Mouse (Mus musculus) left cerebral cortex, postnatal 14 days (tissue): Measurements from ENCODE around the gene Coa6. TPM values are rescaled to one million over a fixed set of nuclear protein-coding genes. Genes with fewer than 3 reads are reported as not detected.
A peak's percentile ranks its signal among the peaks of the same experiment; 100 is the strongest.
"Not testable (repeated sequence)": the region's sequence is repeated elsewhere in the genome, so short reads cannot be mapped to it uniquely, and the experiment has no call there.

Experiments used
- DNase-seq, 2 experiments: peaks; one replicate each; pipeline ENCODE4 v3.0.0; 2021 to 2022; ENCODE audit warnings: low spot score in 2 of 2, mixed read lengths in 1 of 2
- intact Hi-C: fragments of 180-260 bp; cut with DNase I; formaldehyde crosslinking; loops from one replicate; pipeline ENCODE4 v1.15.1; 2025
- long read RNA-seq, 2 experiments: library from polyadenylated mRNA; stranded (forward); transcript quantifications; one replicate each; pipeline ENCODE4 v2.0.0; 2021
- total RNA-seq, 2 experiments: library from RNA; stranded (reverse); gene quantifications; 2 replicates each; pipeline ENCODE4 v1.2.3; 2021

Coa6 gene
- total RNA-seq, result 10 to 100 TPM; 27.4 to 30.5 TPM
- long read RNA-seq, experiment 1, transcript Coa6-201 (2 exons, 747 nt), result major isoform, 24 of 24 reads
- long read RNA-seq, experiment 1, partial matches to known transcripts, result 0 of 24 reads
- long read RNA-seq, experiment 1, other reads (novel, unspliced or antisense), result 0 of 24 reads
- long read RNA-seq, experiment 2, transcript Coa6-201 (2 exons, 747 nt), result major isoform, 16 of 16 reads
- long read RNA-seq, experiment 2, partial matches to known transcripts, result 0 of 16 reads
- long read RNA-seq, experiment 2, other reads (novel, unspliced or antisense), result 0 of 16 reads

DNA sequence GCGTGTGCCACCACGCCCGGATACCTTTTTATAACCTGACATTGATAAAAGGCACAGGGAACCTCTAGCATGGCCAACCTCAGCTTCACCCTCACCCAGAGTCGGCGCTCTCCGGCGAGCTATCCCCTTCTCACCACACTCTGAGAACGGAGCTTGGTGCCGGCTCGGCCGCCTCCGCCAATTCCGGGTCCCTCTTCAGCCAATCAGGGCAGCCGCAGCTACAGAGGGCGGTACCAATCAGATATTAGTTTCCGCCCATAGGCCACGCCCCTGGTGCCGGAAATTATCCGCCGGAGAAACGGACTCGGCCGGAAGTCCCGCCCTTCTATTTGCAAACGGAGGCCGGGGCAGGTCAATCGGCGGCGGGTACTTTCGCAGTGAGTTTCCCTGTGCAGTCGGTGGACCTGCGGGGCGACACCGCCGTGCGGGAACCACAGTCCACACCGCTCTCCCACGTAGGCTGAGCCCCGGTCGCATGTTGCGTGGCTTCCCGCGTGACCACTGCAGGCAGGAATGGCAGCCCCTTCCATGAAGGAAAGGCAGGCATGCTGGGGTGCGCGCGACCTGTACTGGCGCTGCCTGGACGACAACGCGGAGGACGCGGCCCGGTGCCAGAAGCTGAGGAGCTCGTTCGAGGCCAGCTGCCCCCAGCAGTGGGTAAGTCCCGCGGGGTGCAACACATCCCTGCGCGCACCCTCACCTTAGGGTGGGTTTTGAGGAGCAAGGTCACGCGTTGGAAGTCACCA lies at the start of gene Coa6:
Gene Coa6 (plus strand): TSS at position 342 of the 746 bp plus-strand sequence.
- intact Hi-C loops, result loop anchor here (10.0 kb wide), 1 partner anchor 468 kb away; no protein-coding TSS in a partner anchor
- DNase-seq, result peak; percentile 97 to 98

DNA sequence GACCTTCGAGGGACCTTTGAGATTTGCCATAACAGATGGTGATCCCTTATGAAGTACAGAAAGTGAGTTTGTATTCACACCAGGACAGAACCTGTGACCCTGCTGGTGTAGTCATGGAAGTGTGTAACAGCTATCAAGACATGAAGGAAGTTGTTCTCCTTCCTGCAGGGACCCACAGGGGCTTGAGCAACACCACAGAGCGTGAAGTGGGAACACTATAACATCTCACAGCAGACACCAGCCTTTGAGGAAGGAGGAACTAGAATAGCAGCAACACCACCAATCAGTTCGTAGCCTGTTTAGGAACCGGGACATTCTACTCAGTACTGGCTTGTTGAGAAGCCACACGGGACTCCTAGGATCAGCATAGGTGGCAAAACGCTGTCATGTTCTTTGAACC lies 42.7 kb upstream of the Coa6 start:
- DNase-seq, result no peak
- intact Hi-C loops, result no loop called here

GRCm38 (mm10) chr8:126380141-126380540 lies 42.2 kb upstream of the Coa6 start:
- no peak for DNase-seq
- intact Hi-C loops, result loop anchor here (5.0 kb wide), 1 partner anchor 113 kb away; no protein-coding TSS in a partner anchor

DNA sequence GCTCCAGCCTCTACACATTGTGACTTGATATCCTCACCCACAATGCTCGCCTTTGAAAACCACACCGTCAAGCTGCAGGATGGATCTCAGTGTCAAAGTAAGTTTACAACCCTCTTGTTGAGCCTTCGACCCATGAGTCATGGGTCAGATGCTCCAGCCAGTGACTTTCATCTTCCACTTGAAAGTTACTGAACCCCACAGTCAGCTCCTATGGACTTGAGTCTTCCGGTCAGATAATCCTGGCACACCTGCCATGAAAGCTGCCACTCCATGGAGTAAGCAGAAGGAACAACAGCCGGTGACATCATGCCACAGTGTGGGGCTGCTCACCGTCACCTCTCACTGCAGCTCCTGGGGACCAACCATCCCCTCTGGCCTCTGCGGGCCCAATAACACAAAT lies 41.0 kb upstream of the Coa6 start:
- intact Hi-C loops, result loop anchor here (5.0 kb wide), 1 partner anchor 114 kb away; no protein-coding TSS in a partner anchor
- DNase-seq, result no peak

- no peak for DNase-seq
- intact Hi-C loops, result loop anchor here (5.0 kb wide), 1 partner anchor 115 kb away; no protein-coding TSS in a partner anchor
These were observed 40.1 kb upstream of the Coa6 start for GRCm38 (mm10) chr8:126382216-126382615.

- intact Hi-C loops, result loop anchor here (5.0 kb wide), 1 partner anchor 115 kb away; no protein-coding TSS in a partner anchor
- DNase-seq, result peak; percentile 51 to 55
These were observed 39.6 kb upstream of the Coa6 start for GRCm38 (mm10) chr8:126382749-126383148.

DNA sequence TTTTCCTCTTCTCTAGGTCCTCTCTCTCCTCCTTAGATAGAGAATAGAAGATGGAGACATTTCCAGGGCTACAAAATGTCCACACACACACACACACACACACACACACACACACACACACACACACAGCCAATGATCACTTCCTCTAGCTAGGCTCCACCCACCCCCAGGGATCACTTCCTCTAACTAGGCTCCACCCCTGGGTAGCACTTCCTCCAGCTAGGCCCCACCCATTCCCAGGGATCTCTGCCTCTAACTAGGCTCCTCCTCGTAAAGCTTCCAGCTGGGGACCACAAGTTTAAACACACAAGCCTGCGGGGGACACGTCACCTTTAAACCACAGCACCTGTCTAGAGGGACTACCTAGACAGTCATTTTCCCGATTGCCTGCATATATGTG lies 34.7 kb upstream of the Coa6 start:
- intact Hi-C loops, result no loop called here
- DNase-seq, result peak in 1 of 2 experiments; percentile 30

DNA sequence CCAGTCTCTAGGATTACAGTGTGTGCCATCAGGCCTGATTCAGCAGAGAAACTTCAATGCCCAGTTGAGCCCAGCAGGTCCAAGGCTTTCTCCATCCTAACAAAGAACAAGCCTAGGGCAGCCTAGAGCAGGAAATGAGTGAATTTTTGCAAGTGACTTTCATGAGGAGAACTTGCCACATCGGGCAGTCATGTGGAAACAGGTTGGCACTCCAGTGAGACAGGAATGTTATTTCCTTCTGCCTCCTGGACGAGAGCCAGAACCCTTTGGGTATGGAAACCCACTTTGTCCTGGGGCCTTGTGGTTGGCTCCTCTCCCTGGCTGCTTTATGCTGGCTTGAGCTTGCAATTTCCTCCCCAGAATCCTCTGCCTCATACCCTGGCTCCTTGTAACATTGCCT lies 30.8 kb upstream of the Coa6 start:
- intact Hi-C loops, result no loop called here
- DNase-seq, result no peak

- peak in 1 of 2 experiments; percentile 24 for DNase-seq
- intact Hi-C loops, result no loop called here
These were observed 26.9 kb upstream of the Coa6 start for GRCm38 (mm10) chr8:126395386-126395785.

DNA sequence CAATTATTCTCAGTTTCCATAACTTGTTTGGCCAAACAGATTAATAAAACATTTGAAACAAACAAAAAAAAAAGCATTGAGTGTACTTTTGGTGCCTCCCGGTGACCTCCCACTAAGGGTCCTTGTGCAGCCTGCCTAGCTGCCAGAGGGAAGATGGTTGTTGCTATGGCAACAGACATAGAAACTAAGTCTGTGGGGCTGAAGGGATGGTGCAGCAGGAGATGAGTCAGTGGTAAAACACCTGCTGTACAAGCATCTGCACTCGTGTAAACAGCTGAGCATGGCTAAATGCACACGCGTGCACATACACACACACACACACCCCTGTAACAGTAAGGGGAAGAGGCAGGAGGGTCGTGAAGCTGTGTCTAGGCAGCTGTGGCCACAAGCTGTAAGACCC lies 26.4 kb upstream of the Coa6 start:
- intact Hi-C loops, result no loop called here
- peak in 1 of 2 experiments; percentile 51 for DNase-seq

GRCm38 (mm10) chr8:126398349-126398748 lies 24.0 kb upstream of the Coa6 start:
- DNase-seq, result no peak
- intact Hi-C loops, result no loop called here

DNA sequence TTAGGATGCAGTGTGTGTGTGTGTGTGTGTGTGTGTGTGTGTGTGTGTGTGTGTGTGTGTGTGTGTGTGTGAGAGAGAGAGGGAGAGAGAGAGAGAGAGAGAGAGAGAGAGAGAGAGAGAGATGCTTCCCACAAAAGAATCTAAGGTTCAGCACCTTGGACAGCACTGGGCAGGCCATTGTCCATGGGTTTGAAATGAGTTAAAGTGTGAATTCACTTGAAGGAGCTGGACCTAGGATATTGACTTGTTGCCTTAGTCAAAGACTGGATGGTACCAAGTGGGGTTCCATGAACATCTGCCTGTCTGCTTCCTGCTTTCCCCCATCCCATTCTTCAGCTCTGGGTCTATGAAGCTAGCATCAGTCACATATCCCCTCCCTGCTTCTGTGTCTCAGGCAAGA lies 17.8 kb upstream of the Coa6 start:
- DNase-seq, intact Hi-C loops: not testable (repeated sequence)

DNA sequence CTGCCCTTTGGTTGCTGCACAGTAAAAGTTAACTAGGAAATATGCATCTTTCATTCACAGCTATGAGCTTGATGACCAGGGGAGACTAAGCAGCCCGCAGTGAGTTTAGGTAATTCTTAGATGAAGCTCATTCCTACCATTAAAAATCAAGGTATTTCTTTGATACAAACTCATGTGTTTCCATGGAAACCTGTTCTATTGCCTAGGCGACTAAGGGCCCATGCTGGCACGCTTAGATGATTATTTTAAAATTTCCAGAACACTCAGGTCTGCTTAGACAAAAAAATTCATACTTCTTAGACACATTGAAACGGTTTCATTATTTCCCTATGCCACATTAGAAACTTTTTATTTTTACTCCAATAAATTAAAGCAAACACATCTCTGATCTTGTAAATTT lies 17.3 kb upstream of the Coa6 start:
- intact Hi-C loops, result no loop called here
- DNase-seq, result peak in 1 of 2 experiments; percentile 32

DNA sequence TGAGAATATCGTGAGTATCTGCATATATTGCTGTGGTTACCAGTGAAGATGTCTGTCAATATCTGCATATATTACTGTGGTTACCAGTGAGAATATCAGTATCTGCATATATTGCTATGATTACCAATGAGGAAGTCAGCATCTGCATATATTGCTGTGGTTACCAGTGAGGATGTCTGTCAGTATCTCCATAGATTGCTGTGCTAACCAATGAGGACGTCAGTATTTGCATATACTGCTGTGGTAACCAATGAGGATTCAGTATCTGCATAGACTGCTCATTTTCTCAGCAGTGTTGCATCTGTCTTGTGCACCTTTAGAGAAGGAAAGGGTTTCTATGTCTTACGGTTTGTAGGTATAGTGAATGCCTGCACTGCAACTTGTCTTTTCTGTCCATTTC lies 1.5 kb upstream of the Coa6 start:
- intact Hi-C loops, result loop anchor here (10.0 kb wide), 1 partner anchor 466 kb away; no protein-coding TSS in a partner anchor
- DNase-seq, result no peak

DNA sequence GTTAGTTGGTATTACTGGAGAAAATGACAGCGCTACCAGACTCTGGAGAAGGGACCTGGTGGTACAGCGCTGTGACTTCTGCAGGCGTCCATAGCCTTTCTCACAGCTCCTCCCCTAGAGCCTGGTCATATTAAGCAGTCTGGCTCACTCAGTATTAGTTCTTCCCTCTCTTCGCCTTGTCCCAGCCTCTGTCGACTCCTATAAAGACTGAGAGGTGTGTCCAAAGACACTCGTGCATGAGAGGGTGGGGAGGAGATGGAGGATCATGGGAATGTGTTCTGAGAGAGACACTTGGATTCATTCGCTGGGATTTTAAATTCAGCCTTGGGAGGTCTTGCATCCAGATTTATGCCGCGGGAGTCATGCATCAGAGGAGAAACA lies 595 bp downstream of the Coa6 start:
- intact Hi-C loops, result loop anchor here (10.0 kb wide), 1 partner anchor 468 kb away; no protein-coding TSS in a partner anchor
- DNase-seq, result peak; percentile 34 to 52

DNA sequence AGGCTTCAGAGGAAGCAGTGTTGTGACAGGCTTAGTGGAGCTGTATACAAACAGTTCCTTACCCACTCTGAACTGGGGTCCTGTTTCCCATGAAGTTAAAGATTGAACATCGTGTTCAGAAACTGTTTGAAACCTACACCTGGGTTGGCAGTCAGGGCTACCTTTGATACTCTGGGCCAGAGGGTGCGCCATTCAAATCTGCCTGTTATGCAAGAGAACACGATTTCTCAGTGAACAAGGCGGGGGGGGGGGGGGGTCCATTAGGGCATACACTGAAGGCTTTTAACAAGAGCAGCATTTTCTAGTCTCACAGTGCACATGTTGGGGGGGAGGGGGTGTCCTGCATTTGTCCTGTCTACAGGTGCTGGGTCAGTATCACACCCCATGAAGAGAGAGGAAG lies 1.8 kb downstream of the Coa6 start:
- intact Hi-C loops, result loop anchor here (10.0 kb wide), 1 partner anchor 469 kb away; no protein-coding TSS in a partner anchor

GRCm38 (mm10) chr8:126424946-126425345 lies 2.6 kb downstream of the Coa6 start:
- no peak for DNase-seq
- intact Hi-C loops, result loop anchor here (10.0 kb wide), 1 partner anchor 470 kb away; no protein-coding TSS in a partner anchor

More for the DNA sequence above, 1.8 kb downstream of the Coa6 start:
- DNase-seq, result no peak

- intact Hi-C loops, result loop anchor here (10.0 kb wide), 1 partner anchor 475 kb away; no protein-coding TSS in a partner anchor
- DNase-seq, result no peak
These were observed 7.3 kb downstream of the Coa6 start for GRCm38 (mm10) chr8:126429635-126430034.

- peak; percentile 58 to 78 for DNase-seq
These were observed 11.5 kb downstream of the Coa6 start for GRCm38 (mm10) chr8:126433827-126434226.

DNA sequence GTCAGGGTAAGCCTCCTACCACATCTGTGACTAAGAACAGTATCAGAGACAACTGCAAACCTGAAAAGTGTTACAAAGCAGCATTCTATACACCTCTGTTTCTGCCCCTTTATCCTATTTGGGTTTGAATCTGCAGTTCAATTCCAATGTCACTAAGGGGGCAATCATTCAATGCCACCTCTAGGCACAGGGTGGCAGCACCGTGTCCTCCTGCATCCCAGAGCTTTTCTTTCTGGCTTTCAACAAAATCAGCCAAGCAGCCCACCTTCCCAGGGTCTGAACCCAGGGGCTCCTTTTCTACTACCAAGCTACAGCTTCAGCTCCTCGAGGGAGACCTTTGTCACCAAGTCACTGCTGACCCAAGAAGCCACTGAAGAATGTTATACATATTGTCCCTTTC lies 16.6 kb downstream of the Coa6 start:
- DNase-seq, result no peak
- intact Hi-C loops, result no loop called here

More at GRCm38 (mm10) chr8:126433827-126434226, 11.5 kb downstream of the Coa6 start:
- intact Hi-C loops, result no loop called here
